Mouse (Mus musculus) heart, postnatal 25 days (tissue): ENCODE measurements at regions not wholly inside any gene's neighbourhood (a gene's known extent, or its start where the extent isn't known, plus 50 kb on each side); places are given as distances from the start of the nearest gene placed in this dataset.

Experiments used
- DNase-seq: peaks from one replicate; pipeline ENCODE4 v3.0.0; 2022; ENCODE audit warnings: low spot score
- intact Hi-C: fragments of 180-260 bp; cut with DNase I; formaldehyde crosslinking; loops from one replicate; pipeline ENCODE4 v1.15.1; 2025

- no peak for DNase-seq
- intact Hi-C loops: no loop called here
These were observed 74.4 kb downstream of the Mettl11b start for GRCm38 (mm10) chr1:163650577-163651180.

GRCm38 (mm10) chr1:163642091-163642490, 82.9 kb downstream of the Mettl11b start:
- no peak for DNase-seq
- intact Hi-C loops: no loop called here

GRCm38 (mm10) chr1:163640527-163641228, 84.4 kb downstream of the Mettl11b start:
- DNase-seq: no peak
- intact Hi-C loops: no loop called here

- intact Hi-C loops: no loop called here
- no peak for DNase-seq
These were observed 94.7 kb downstream of the Mettl11b start for GRCm38 (mm10) chr1:163630291-163630812.

GRCm38 (mm10) chr1:163624887-163625286, 100.1 kb downstream of the Mettl11b start:
- DNase-seq: no peak
- intact Hi-C loops: no loop called here

- no peak for DNase-seq
- intact Hi-C loops: no loop called here
These were observed 103.7 kb downstream of the Mettl11b start for GRCm38 (mm10) chr1:163621293-163621692.

GRCm38 (mm10) chr1:163619831-163620230, 105.2 kb downstream of the Mettl11b start:
- intact Hi-C loops: no loop called here
- no peak for DNase-seq

- intact Hi-C loops: no loop called here
- DNase-seq: no peak
These were observed 106.9 kb downstream of the Mettl11b start for GRCm38 (mm10) chr1:163618132-163618531.

GRCm38 (mm10) chr1:163616596-163616995, 108.4 kb downstream of the Mettl11b start:
- intact Hi-C loops: no loop called here
- DNase-seq: no peak

GRCm38 (mm10) chr1:163608429-163608828, 116.6 kb downstream of the Mettl11b start:
- intact Hi-C loops: no loop called here
- no peak for DNase-seq

GRCm38 (mm10) chr1:163607701-163608100, 117.3 kb downstream of the Mettl11b start:
- DNase-seq: peak; percentile 45
- intact Hi-C loops: no loop called here

GRCm38 (mm10) chr1:163599926-163600890, 124.8 kb downstream of the Mettl11b start:
- DNase-seq: no peak
- intact Hi-C loops: no loop called here

- intact Hi-C loops: no loop called here
- no peak for DNase-seq
These were observed 148.6 kb downstream of the Mettl11b start for GRCm38 (mm10) chr1:163576411-163576810.

- no peak for DNase-seq
- intact Hi-C loops: no loop called here
These were observed 149.4 kb downstream of the Mettl11b start for GRCm38 (mm10) chr1:163575593-163575992.

- no peak for DNase-seq
- intact Hi-C loops: no loop called here
These were observed 150.4 kb downstream of the Mettl11b start for GRCm38 (mm10) chr1:163574409-163575161.

- DNase-seq: no peak
- intact Hi-C loops: no loop called here
These were observed 151.5 kb downstream of the Mettl11b start for GRCm38 (mm10) chr1:163573533-163573932.

- intact Hi-C loops: no loop called here
- DNase-seq: no peak
These were observed 160.3 kb upstream of the Gorab start for GRCm38 (mm10) chr1:163563791-163564190.

GRCm38 (mm10) chr1:163563064-163563463, 159.6 kb upstream of the Gorab start:
- DNase-seq: no peak
- intact Hi-C loops: no loop called here

- intact Hi-C loops: no loop called here
- DNase-seq: peak; percentile 15
These were observed 158.8 kb upstream of the Gorab start for GRCm38 (mm10) chr1:163562166-163562733.
